Mouse (Mus musculus) urinary bladder, adult 2 months (tissue): Measurements from ENCODE around the gene Epc2. TPM values are rescaled to one million over a fixed set of nuclear protein-coding genes. Genes with fewer than 3 reads are reported as not detected.
"Not testable (repeated sequence)": the region's sequence is repeated elsewhere in the genome, so short reads cannot be mapped to it uniquely, and the experiment has no call there.

Experiments
- DNase-seq: peaks from one replicate; pipeline ENCODE4 v3.0.0; 2022; ENCODE audit warnings: low spot score
- polyA plus RNA-seq: library from polyadenylated mRNA; depleted of rRNA; stranded (reverse); fragments of >200 nt; gene quantifications from 2 replicates; pipeline ENCODE4 v1.2.3, GENCODE M21; 2012

Gene Epc2
- polyA plus RNA-seq, 1 experiment = 13.3 TPM

DNA sequence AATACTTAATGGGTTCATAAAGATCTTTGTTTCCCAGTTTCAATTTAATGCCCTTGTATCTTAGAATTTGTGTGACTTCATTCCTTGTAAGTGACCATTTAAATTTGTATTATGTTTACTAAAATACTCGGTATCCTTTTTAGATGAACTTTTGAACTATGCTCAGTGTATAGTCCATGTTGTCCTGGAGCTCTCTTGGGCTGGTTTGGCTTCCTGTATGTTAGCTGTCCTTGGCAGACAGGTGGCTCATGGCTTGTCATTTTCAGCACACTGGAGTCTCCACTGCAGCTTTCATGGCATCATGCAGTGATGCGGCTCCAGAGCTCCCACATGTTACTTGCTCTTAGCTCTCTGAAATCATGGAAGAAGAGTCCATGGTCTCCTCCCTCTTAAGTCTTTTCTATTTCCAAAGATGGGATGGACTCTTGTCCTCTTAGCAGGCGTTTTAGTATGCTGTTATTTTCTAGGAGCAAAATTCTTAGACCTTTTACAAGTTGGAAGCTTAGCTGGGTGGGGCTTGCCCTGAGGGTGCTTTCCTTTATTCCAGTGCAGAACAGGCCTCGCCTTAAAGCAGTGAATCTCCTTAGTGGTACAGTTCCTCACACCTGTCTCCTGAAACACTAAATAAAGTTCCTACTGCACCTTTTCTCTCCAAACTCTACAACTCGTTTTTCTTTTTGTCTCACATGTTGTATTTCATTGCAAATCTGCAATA, 20.5 kb downstream of the Epc2 start:
- no peak for DNase-seq

DNA sequence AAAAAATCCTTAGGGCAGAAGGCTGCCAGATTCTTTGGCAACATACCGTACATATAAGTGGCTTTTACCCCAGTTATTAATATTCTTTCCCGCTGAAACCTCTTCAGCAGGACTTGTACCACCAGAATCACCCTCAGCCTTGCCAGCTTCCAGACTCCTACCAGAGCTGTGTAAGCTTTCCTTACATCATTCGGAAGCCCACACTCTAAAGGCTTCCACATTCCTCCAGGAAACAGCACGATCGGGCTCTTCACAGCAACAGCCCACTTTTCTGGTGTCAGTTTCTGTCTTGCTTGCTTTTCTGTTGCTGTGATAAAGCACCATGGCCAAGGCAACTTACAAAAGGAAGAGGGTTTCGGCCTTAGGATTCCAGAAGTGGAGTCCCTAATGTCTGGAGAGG, 21.2 kb downstream of the Epc2 start:
- no peak for DNase-seq

DNA sequence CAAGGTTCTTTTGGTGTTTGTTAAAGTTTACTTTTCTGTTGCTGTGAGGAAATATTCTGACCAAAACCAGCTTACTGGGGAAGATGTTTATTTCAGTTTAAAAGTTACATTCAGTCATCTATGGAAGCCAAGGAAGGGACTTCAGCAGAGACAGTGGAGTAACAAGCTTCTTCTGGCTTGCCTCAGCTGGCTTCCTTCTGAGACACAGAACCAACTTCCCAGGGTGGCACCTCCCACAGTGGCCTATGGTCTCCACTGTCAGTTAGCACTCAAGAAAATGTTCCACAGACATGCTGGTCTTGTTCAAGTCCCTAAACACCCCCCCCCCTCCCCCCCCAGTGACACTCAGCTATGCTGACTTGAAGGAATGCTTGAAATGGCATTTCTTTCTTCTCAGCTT, 30.9 kb downstream of the Epc2 start:
- DNase-seq = no peak

DNA sequence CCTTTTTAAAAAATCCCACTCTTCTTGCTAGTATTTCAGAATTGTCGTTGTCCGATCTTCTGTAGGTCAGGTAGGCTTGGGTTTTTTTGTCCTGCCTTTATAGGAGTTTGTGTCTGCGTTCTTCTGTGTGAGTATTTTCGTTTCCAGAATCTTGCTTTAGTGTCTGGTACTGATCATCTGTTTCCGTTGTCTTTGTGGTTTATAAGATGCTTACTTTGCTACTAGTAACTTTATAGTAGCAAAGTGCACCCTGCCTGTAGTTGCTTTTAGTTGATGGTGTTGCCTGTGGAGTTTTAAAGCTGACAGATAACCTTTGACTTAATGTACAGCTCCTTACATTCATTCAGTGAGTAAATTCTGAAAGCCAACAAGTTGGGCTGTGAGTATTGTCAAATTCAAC, 32.1 kb downstream of the Epc2 start:
- no peak for DNase-seq

DNA sequence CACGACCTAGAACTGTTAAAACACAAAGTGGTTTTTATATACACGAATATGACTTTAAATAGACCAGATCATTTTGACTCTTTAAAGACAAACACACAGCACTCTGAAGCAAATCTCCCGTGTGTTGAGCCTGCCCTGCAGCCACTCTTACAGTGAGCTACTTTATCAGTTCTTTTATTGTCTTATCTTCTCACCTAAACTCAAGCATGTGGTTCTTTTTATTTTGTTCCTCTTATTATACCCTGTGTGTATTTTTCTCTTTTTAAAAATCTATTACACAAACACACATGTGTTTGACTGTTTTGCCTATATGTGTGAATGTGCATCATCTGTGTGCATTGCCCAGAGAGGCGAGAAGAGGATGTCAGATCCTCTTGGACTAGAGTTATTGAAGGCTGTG, 50.1 kb downstream of the Epc2 start:
- no peak for DNase-seq

GRCm38 (mm10) chr2:49503596-49503995, 52.3 kb downstream of the Epc2 start:
- no peak for DNase-seq

DNA sequence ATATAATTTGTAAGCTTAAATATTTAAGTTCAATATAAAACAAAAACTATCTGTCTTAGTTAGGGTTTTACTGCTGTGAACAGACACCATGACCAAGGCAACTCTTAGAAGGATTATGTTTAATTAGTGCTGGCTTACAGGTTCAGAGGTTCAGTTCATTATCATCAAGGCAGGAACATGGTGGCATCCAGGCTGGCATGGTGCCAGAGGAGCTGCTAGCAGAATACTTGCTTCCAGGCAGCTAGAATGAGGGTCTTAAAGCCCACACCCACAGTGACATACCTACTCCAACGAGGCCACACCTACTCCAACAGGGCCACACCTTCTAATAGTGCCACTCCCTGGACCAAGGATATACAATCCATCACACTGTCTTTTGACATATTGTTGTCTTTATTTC, 53.9 kb downstream of the Epc2 start:
- DNase-seq = not testable (repeated sequence)

GRCm38 (mm10) chr2:49510832-49511231, 59.5 kb downstream of the Epc2 start:
- DNase-seq = no peak

GRCm38 (mm10) chr2:49516011-49516410, 64.7 kb downstream of the Epc2 start:
- DNase-seq = no peak

DNA sequence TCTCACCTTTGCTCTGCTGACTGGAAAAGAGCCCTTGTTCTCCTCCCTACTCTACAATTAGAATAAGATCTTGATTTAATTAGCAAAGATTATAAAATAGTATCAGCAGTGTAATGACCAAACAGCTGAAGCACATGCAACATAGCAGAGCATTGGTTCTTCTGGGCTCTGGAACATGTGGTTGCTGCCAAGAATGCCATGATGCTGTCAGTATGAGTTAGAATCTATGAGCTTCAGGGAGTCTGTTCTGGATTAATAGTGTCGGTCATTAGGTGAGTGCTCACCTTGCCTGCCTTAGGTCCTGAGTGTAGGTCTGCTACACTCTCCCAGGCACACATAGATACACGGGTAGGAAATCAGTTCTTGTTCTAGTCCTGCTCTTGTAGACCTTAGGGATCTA, 69.1 kb downstream of the Epc2 start:
- DNase-seq = no peak

GRCm38 (mm10) chr2:49520989-49521388, 69.7 kb downstream of the Epc2 start:
- no peak for DNase-seq

DNA sequence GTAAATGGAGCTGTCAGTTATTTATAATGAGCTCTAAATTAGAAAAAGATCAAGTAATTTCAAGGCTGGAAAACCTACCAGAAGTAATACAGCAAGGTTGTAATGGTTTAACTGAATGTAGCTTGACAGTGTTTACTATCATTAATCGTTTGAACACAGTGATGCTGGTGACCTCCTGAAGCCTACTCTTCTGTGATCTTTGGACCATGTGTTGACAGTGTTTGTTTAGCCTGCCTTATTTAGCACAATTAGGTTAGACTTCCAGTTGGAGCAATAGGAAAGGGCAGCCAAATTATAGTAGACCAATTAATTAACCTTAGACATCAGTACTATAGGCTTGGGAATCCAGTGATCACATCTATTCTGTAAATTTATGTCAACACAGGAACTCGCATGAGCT, 70.3 kb downstream of the Epc2 start:
- DNase-seq = no peak

- no peak for DNase-seq
Observed at GRCm38 (mm10) chr2:49522578-49522977, 71.3 kb downstream of the Epc2 start.

DNA sequence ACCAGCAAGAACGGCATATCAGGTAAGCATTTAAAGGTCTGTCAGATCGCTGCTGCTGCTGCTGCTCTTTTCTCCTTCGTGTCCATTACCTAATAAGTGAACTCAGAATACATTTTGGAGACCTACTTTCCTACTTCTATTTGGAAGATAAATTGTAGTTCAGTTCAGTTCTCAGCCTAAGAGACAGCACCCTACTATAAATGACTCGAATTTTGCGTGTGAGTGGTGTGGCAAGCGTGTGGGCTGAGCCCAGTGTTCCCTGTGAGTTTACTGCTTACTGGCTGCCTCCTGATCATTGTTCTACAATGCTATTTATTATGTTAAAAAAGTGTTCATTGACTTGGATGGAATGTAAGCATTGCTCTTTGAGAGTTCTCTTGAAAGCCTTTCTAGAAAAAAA, 85.9 kb downstream of the Epc2 start:
- no peak for DNase-seq

DNA sequence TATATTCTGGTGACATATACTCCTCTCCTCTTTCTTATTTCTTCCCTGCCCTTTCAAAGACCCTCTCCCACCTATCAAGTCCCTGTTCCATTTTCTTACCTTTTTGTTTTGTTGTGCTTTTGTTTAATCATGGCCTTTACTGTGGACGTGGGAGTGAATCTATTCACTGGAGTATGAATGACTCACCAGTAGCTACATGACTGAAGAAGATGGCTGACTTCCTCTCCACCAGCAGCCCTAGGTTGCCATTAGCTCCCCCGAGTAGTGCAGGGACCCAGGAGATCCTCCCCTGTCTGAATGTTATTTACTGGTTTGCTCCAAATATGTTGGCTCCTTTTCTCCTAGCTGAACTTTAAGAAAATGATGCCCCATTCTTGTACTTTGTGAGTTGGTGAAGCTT, 86.8 kb downstream of the Epc2 start:
- no peak for DNase-seq

DNA sequence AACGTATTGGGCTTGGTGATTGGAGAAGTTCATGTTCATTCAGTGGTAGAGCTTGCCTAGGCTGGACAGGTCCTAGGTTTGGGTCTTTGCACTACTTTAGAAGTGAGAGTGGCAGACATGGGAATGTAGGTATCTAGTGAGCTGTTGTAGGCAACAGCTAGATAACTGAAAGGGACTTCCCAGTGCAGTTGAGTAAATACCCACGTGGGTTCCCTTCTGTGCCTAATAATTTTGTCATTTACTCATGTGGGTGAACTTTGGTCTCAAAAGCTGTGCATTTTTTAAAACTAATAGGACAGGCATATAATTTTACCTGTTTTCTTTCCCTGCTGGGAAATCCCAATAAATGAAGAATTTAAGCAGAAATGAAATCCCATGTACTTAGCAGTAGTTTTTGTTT, 88.5 kb downstream of the Epc2 start:
- DNase-seq = no peak

- no peak for DNase-seq
Observed at GRCm38 (mm10) chr2:49547813-49548212, 96.5 kb downstream of the Epc2 start.

- DNase-seq = no peak
Observed at GRCm38 (mm10) chr2:49548492-49548891, 97.2 kb downstream of the Epc2 start.

GRCm38 (mm10) chr2:49553096-49553495, 101.8 kb downstream of the Epc2 start:
- DNase-seq = no peak

DNA sequence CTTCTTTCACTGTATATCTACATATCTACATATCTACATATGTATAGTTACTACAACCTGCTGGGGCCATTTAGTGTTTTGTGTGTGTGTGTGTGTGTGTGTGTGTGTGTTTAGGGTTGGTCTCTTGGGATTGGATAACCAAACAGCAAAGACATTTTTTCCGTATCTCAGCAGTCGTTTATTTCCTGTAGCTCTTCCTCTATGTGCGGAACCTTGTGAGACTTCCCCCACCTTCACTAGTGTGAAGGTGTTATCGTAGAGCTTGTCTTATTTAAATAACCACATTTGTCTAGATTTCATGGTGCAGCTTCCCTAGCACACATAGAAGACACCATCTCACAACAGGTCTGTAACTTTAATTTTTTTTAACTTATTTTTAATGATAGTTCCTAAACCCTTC, 106.1 kb downstream of the Epc2 start:
- no peak for DNase-seq

DNA sequence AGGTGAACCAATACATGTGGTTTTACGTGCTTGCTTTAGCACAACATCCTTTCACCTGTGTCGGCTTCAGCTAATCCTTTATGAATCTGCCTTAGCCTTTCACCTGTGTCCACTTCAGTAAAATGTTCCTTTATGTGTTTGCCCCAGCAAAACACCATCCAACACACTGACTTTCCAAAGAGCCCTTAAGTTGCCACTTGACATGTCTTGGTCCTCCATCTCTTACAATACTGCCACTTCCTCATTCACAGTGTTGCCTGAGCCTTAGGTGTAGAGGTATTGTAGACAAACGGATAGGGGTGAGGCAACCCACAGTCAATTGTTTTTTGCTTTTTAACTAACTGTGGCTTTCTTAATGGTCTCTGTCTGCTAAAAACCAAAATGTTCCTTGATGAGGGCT, 107.1 kb downstream of the Epc2 start:
- DNase-seq = no peak

DNA sequence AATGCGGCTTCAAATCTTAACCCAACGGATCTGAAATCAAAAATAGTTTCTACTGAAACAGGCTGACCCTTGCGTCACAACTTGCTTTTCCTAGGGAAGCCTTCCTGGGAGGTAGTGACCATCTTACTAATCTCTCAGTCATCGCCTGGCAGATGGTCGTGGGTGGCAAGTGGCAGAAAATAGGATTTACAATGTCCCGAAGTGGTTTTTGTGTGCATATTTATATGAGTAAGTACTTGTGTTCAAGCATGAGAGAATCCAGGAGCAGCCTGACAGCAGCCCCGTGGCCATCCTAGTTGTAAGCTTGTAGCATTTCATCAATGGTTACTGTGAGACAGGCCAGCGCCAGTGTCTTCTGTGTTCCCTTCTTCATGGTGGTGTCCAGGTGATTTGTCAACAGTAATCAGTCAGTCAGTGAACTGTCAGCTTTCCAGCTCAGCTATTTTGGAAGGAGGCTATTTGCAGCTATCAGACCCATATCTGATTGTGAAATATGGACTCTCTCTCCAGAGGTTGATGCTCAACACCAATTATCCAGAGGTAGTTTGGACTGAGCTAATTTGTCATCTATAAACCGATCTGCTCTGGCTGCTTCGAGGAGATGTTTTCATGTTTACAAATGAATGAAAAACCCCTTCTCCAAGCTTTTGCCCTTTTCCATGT, 111.5 kb downstream of the Epc2 start:
- DNase-seq = no peak

GRCm38 (mm10) chr2:49569862-49570777, 118.8 kb downstream of the Epc2 start:
- DNase-seq = no peak
